Mouse (Mus musculus): ENCODE measurements around the gene Mblac2. TPM values are rescaled to one million over a fixed set of nuclear protein-coding genes. Genes with fewer than 3 reads are reported as not detected.

The Mblac2 gene
- polyA plus RNA-seq (2011; ENCODE audit: insufficient read depth, insufficient read length, low replicate concordance, missing spikeins), result 2.8 and 9.1 TPM in 2 replicates

DNA sequence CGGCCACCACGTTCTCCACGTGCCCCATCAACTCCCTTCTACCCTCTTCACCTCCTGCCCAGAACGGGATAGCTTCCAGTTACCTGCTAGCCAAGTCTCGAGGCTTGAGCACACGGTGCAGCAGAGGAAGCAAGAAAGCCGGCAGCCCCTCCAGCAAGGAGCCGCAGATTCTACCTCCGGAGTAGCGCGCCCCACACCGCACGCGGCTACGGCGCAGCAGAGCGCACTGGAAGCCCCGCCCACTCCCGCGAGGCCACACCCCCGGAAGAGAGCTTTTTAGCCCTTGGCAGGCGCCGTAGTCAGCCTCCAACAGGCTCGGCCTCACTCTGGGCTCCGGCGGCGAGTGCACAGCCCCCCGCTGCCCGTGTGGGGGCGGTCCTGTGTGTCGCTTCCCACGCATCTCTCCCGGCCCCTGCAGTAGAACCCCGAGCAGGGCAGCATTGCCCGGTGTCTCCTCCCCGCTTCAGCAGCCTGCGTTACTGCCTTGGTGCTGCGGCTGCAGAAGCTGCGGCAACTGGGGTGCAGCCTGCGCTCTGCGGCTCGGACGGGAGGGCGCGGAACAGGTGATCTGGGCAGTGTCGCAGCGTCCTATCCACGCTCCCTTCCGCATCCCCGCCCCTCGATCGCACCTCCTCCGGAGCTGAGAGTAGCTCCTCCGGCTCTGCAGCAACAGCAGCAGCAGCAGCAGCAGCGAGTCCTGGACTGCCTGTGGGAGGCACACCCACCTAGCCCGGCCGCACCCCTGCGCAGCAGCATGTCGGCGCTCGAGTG is at the start of gene Mblac2, which contains the start of gene Polr3g:
Gene Mblac2 (plus strand): TSS at position 567 of the 771 bp plus-strand sequence.
Gene Polr3g (minus strand): TSS at position 239 of the 771 bp plus-strand sequence.
- TF ChIP-seq CTCF (IDR thresholded peaks at IDR 0.05; ENCODE audit: control insufficient read depth, insufficient read depth, low read length) (no peak), POLR2A (IDR thresholded peaks at IDR 0.05; ENCODE audit: borderline replicate concordance, control insufficient read depth, low read depth, low read length) (peak; percentile 67; the same call in 1 of the 2 replicates)
- WGBS, result under 1% methylated on average over 61 of the region's 61 CpGs
- peak within 1 kb of the TSS; percentile 94 for H3K4me3 ChIP-seq (replicated peaks; ENCODE audit: control insufficient read depth, low read depth, low read length)
- no peaks in the 10 kb centered on the region; the same call in 1 of the 2 replicates for H3K4me1 ChIP-seq (ENCODE audit: control insufficient read depth, insufficient read depth, low read length)
- H3K27ac ChIP-seq (ENCODE audit: control insufficient read depth, insufficient read depth, low read depth, low read length, poor library complexity), result peak within 1 kb of the TSS; percentile 94

DNA sequence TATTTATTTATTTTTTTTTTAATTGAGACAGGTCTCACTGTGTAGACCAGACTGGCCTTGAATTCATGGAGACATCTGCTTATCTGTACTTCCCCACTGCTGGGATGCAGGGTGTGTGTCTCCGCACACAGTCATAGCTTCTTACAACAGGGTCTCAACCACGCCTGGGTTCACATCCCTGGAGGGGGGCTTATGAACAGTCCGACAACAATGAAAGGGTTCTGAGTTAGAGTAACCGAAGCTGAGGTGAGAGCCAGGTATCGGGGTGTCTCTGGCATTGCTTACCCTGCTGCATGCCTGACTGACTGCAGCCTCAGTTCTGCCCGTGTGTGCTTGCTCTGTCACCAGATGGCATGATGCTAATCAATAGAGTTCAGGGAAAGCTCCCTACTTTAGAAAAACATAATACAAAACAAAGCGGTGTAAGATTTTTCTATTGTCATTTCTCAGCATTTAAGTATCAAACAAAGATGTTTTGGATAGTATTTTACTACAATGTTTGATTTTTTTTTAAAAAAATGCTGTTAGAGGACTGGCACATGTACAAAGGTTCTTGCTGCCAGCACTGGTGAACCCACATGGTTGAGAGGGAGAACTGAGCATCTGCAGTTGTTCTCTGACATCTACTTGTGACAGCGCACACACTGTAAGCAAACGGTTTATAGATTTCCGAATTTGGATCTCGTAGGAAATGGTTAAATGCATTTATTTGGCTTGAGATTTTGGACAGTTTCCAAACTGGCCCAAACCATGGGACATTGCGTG is 47.4 kb upstream of the Mblac2 start:
- Histone ChIP-seq H3K4me3 (replicated peaks; ENCODE audit: control insufficient read depth, low read depth, low read length) (no peak overlapping the region), H3K4me1 (ENCODE audit: control insufficient read depth, insufficient read depth, low read length) (no peaks in the 10 kb centered on the region; the same call in 1 of the 2 replicates), H3K27ac (ENCODE audit: control insufficient read depth, insufficient read depth, low read depth, low read length, poor library complexity) (no peak overlapping the region)
- no peak for TF ChIP-seq POLR2A (IDR thresholded peaks at IDR 0.05; ENCODE audit: borderline replicate concordance, control insufficient read depth, low read depth, low read length)
- no peak for TF ChIP-seq CTCF (IDR thresholded peaks at IDR 0.05; ENCODE audit: control insufficient read depth, insufficient read depth, low read length)
- 84% methylated on average over 12 of the region's 12 CpGs for WGBS

DNA sequence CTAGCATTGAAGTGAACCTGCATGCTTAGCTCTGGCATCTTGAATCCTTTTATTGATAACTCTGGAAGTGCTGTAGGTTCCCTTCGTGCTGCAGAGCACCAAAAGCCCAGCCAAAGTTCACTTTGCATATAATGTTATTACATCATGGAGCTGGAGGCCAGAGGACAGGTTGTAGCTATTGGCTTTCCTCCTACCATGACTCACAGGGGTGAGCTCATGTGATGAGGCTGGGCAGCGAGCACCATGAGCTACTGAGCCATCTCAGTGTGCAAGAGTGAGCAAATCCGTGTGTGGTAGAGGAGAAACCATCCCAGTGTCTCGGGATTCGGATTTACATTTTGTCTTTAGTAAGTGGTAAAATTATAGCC is 46.8 kb upstream of the Mblac2 start:
- Histone ChIP-seq H3K4me3 (replicated peaks; ENCODE audit: control insufficient read depth, low read depth, low read length) (no peak overlapping the region), H3K4me1 (ENCODE audit: control insufficient read depth, insufficient read depth, low read length) (no peaks in the 10 kb centered on the region; the same call in 1 of the 2 replicates), H3K27ac (ENCODE audit: control insufficient read depth, insufficient read depth, low read depth, low read length, poor library complexity) (no peak overlapping the region)
- 91% methylated on average over 5 of the region's 5 CpGs for WGBS
- TF ChIP-seq POLR2A (IDR thresholded peaks at IDR 0.05; ENCODE audit: borderline replicate concordance, control insufficient read depth, low read depth, low read length), result no peak
- TF ChIP-seq CTCF (IDR thresholded peaks at IDR 0.05; ENCODE audit: control insufficient read depth, insufficient read depth, low read length), result no peak

GRCm38 (mm10) chr13:81667713-81668112 is 43.4 kb upstream of the Mblac2 start:
- Histone ChIP-seq H3K27ac (ENCODE audit: control insufficient read depth, insufficient read depth, low read depth, low read length, poor library complexity) (no peak overlapping the region), H3K4me1 (ENCODE audit: control insufficient read depth, insufficient read depth, low read length) (no peaks in the 10 kb centered on the region; the same call in 1 of the 2 replicates), H3K4me3 (replicated peaks; ENCODE audit: control insufficient read depth, low read depth, low read length) (no peak overlapping the region)
- TF ChIP-seq POLR2A (IDR thresholded peaks at IDR 0.05; ENCODE audit: borderline replicate concordance, control insufficient read depth, low read depth, low read length), result no peak
- no peak for TF ChIP-seq CTCF (IDR thresholded peaks at IDR 0.05; ENCODE audit: control insufficient read depth, insufficient read depth, low read length)
- WGBS, result 83% methylated on average over 5 of the region's 5 CpGs

GRCm38 (mm10) chr13:81675333-81675732 is 35.8 kb upstream of the Mblac2 start:
- no peak overlapping the region for H3K27ac ChIP-seq (ENCODE audit: control insufficient read depth, insufficient read depth, low read depth, low read length, poor library complexity)
- no peak for TF ChIP-seq CTCF (IDR thresholded peaks at IDR 0.05; ENCODE audit: control insufficient read depth, insufficient read depth, low read length)
- TF ChIP-seq POLR2A (IDR thresholded peaks at IDR 0.05; ENCODE audit: borderline replicate concordance, control insufficient read depth, low read depth, low read length), result no peak
- H3K4me1 ChIP-seq (ENCODE audit: control insufficient read depth, insufficient read depth, low read length), result no peaks in the 10 kb centered on the region
- no peak overlapping the region for H3K4me3 ChIP-seq (replicated peaks; ENCODE audit: control insufficient read depth, low read depth, low read length)
- WGBS, result 85% methylated on average over 8 of the region's 8 CpGs

DNA sequence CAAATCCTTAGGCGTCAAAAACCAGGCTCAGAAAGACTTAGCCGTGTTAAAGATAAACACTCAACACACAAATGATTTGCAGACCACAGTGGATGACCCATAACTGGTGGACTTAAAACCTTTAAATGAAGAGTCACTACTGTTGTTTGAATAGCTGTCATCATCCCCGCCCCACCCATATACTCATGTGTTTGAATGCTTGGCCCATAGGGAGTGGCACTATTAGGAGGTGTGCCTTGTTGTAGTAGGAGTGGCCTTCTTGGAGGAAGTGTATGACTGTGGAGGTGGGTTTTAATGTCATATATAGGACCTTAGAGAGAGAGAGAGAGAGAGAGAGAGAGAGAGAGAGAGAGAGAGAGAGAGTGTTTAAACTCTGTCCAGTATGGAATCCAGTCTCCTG is 28.0 kb upstream of the Mblac2 start:
- WGBS, result 80% methylated on average over 3 of the region's 3 CpGs
- Histone ChIP-seq H3K27ac (ENCODE audit: control insufficient read depth, insufficient read depth, low read depth, low read length, poor library complexity) (no peak overlapping the region), H3K4me1 (ENCODE audit: control insufficient read depth, insufficient read depth, low read length) (no peaks in the 10 kb centered on the region), H3K4me3 (replicated peaks; ENCODE audit: control insufficient read depth, low read depth, low read length) (no peak overlapping the region)
- no peak for TF ChIP-seq POLR2A (IDR thresholded peaks at IDR 0.05; ENCODE audit: borderline replicate concordance, control insufficient read depth, low read depth, low read length)
- TF ChIP-seq CTCF (IDR thresholded peaks at IDR 0.05; ENCODE audit: control insufficient read depth, insufficient read depth, low read length), result no peak

DNA sequence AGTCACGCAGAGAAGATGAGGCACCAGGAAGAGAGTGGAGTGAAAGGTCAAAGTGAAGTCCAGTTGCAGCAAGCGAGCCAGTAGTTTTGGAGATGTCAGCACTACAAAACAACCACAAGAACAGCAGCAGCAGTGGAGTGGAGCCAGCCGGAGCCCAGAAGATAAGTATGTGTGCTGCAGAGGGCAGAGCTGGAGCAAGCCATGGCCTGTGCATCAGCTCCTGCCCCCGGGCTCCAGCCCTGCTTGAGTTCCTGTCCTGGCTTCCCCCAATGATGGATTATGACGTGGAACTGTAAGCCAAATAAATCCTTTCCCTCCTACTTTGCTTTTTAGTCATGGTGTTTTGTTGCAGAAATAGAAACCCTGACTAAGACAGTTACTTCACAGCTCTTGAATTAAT is 26.9 kb upstream of the Mblac2 start:
- Histone ChIP-seq H3K4me1 (ENCODE audit: control insufficient read depth, insufficient read depth, low read length) (no peaks in the 10 kb centered on the region), H3K4me3 (replicated peaks; ENCODE audit: control insufficient read depth, low read depth, low read length) (no peak overlapping the region), H3K27ac (ENCODE audit: control insufficient read depth, insufficient read depth, low read depth, low read length, poor library complexity) (no peak overlapping the region)
- WGBS, result 89% methylated on average over 5 of the region's 5 CpGs
- no peak for TF ChIP-seq POLR2A (IDR thresholded peaks at IDR 0.05; ENCODE audit: borderline replicate concordance, control insufficient read depth, low read depth, low read length)
- no peak for TF ChIP-seq CTCF (IDR thresholded peaks at IDR 0.05; ENCODE audit: control insufficient read depth, insufficient read depth, low read length)

DNA sequence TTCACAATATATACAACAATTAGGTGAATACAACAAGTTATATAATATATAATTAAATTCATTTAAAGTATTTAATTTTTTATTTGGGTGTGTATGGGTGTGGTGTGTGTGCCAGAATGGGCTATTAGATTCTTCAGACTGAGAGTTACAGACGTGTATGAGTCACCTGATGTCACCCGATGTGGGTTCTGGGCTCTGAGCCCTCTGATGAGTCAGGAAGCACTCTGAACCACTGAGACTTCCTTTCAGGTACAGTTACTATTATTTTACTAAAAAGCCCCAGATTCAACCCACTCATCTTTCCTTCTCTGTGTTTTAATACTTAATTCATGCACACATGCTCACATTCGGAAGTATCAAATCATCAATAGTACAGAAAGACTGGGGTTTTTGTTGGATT is 26.3 kb upstream of the Mblac2 start:
- Histone ChIP-seq H3K4me3 (replicated peaks; ENCODE audit: control insufficient read depth, low read depth, low read length) (no peak overlapping the region), H3K27ac (ENCODE audit: control insufficient read depth, insufficient read depth, low read depth, low read length, poor library complexity) (no peak overlapping the region), H3K4me1 (ENCODE audit: control insufficient read depth, insufficient read depth, low read length) (no peaks in the 10 kb centered on the region)
- no peak for TF ChIP-seq CTCF (IDR thresholded peaks at IDR 0.05; ENCODE audit: control insufficient read depth, insufficient read depth, low read length)
- no peak for TF ChIP-seq POLR2A (IDR thresholded peaks at IDR 0.05; ENCODE audit: borderline replicate concordance, control insufficient read depth, low read depth, low read length)
- WGBS, result 72% methylated on average over 3 of the region's 3 CpGs
